Mouse (Mus musculus) heart, postnatal 0 days (tissue): ENCODE data around the gene Allc.

ENCODE experiments used
- CTCF ChIP-seq: IDR thresholded peaks from 2 replicates; pipeline ENCODE4 v1.5.1; 2016; ENCODE audit warnings: antibody characterized with exemption, control low read depth, low read depth
- EP300 ChIP-seq: IDR thresholded peaks from 2 replicates; pipeline ENCODE4 v1.6.1; 2016; ENCODE audit warnings: antibody characterized with exemption, low read depth

- no peak for TF ChIP-seq CTCF
- TF ChIP-seq EP300: no peak
Measured at GRCm38 (mm10) chr12:28584036-28584435, 1.7 kb upstream of the Allc start.
